8 mouse cellular contexts compared by ENCODE assay signal in genomic region chr6:86364442-86365141, GRCm38 (mm10). TPM values are rescaled to one million over a fixed set of nuclear protein-coding genes. Genes with fewer than 3 reads are reported as not detected.
DNase-seq lines count a peak whose midpoint lies in the region; ATAC-seq lines count a peak whose summit lies in the region.

No protein-coding gene starts in this region.

- ATAC-seq in hindbrain, embryonic 14.5 days (ENCODE audit: low FRiP score): peak; percentile 44; the same call in 1 of the 2 replicates

- peak overlapping the region; percentile 74 for H3K9ac ChIP-seq in hindbrain, embryonic 14.5 days

- peak; percentile 93 for DNase-seq in NIH3T3 (ENCODE audit: low read depth)
- peak; percentile 88 to 91 for DNase-seq in cerebellum, postnatal 14 days
- DNase-seq in frontal cortex, postnatal 25 days (ENCODE audit: low spot score in 2 of 2): peak; percentile 55 to 67
- DNase-seq in hindbrain, embryonic 14.5 days (ENCODE audit: low spot score): peak; percentile 91
- peak; percentile 49 to 73 for DNase-seq in layer of hippocampus, postnatal 25 days (ENCODE audit: extremely low spot score in 1 of 2, low spot score in 1 of 2)
- peak; percentile 82 for DNase-seq in lung, postnatal 25 days (ENCODE audit: low spot score)
- DNase-seq in retina, embryonic 14.5 days (ENCODE audit: low spot score): peak; percentile 94
- DNase-seq in thymus, postnatal 36 days: peak; percentile 67 to 73

- peaks cover 21% of the 10 kb centered on the region for H3K36me3 ChIP-seq in hindbrain, embryonic 14.5 days (replicated peaks; ENCODE audit: control insufficient read depth, insufficient read depth)

- H3K4me2 ChIP-seq in hindbrain, embryonic 14.5 days (replicated peaks): peak overlapping the region; percentile 80

- WGBS in hindbrain, embryonic 14.5 days: 2% methylated on average over 17 of the region's 17 CpGs

- H3K27ac ChIP-seq in hindbrain, embryonic 14.5 days: peak overlapping the region; percentile 89

- peaks cover 17% of the 10 kb centered on the region; the same call in 1 of the 2 replicates for H3K4me1 ChIP-seq in hindbrain, embryonic 14.5 days (replicated peaks; ENCODE audit: control insufficient read depth, insufficient read depth, low read length)

- H3K4me3 ChIP-seq in hindbrain, embryonic 14.5 days (replicated peaks; ENCODE audit: low read length): peak overlapping the region; percentile 72

- no peaks in the 10 kb centered on the region for H3K9me3 ChIP-seq in hindbrain, embryonic 14.5 days (ENCODE audit: control insufficient read depth, low read length)

- no peaks in the 10 kb centered on the region for H3K27me3 ChIP-seq in hindbrain, embryonic 14.5 days (ENCODE audit: control insufficient read depth, insufficient read depth, low read length)

RNA-seq across cellular contexts. Expression of gene Fam136a, which starts 0.9 kb away (rescaled TPM):
- polyA plus RNA-seq in hindbrain, embryonic 14.5 days (2014; fragmentation: Nextera tagmentation; extraction: Ambion mirVana): 114 and 115 TPM in 2 replicates
- 10 to 100 TPM; 32.8 TPM for total RNA-seq in layer of hippocampus, postnatal 25 days (2021)

RNA-seq across cellular contexts. Expression of gene Snrpg, which starts 6.5 kb away (rescaled TPM):
- 345 and 410 TPM in 2 replicates for polyA plus RNA-seq in hindbrain, embryonic 14.5 days (2014; fragmentation: Nextera tagmentation; extraction: Ambion mirVana)
- total RNA-seq in layer of hippocampus, postnatal 25 days (2021): 10 to 100 TPM; 77.8 to 78.4 TPM

RNA-seq across cellular contexts. Expression of gene Pcyox1, which starts 32.4 kb away (rescaled TPM):
- polyA plus RNA-seq in hindbrain, embryonic 14.5 days (2014; fragmentation: Nextera tagmentation; extraction: Ambion mirVana): 94.9 and 99.9 TPM in 2 replicates
- 100 to 1,000 TPM in 1 of 2 experiments, 10 to 100 TPM in 1; 96.7 to 126 TPM for total RNA-seq in layer of hippocampus, postnatal 25 days (2021)

RNA-seq across cellular contexts. Expression of gene Tia1, which starts 39.4 kb away (rescaled TPM):
- 267 and 306 TPM in 2 replicates for polyA plus RNA-seq in hindbrain, embryonic 14.5 days (2014; fragmentation: Nextera tagmentation; extraction: Ambion mirVana)
- 100 to 1,000 TPM; 114 to 168 TPM for total RNA-seq in layer of hippocampus, postnatal 25 days (2021)

Comparison
In these comparisons a context has a peak if more than half of its experiments do, and no peak if none do; other contexts are left out.
1. Peak in every context shown above with its lines: DNase-seq, ATAC-seq, H3K4me3 ChIP-seq and H3K27ac ChIP-seq.